ENCODE assay signal across 8 mouse cellular contexts in genomic region chr3:123508675-123509376, GRCm38 (mm10).
DNase-seq lines count a peak whose midpoint lies in the region; ATAC-seq and TF ChIP-seq lines count a peak whose summit lies in the region.

No protein-coding gene starts in this region.

- TF ChIP-seq POLR2A in cerebellum, adult 2 months (IDR thresholded peaks at IDR 0.05; ENCODE audit: borderline replicate concordance, insufficient read depth, low read length) = no peak

- ATAC-seq in heart, embryonic 13.5 days (ENCODE audit: extremely low read depth, insufficient number of reproducible peaks, low FRiP score, low TSS enrichment) = peak; percentile 34
- ATAC-seq in hindbrain, embryonic 11.5 days (ENCODE audit: low FRiP score) = peak; percentile 82
- ATAC-seq in megakaryocyte-erythroid progenitor cell, adult 5-6 weeks (replicated peaks; ENCODE audit: low FRiP score, low TSS enrichment, poor library complexity, severe bottlenecking) = peak; percentile 40

- H3K4me1 ChIP-seq in heart, embryonic 13.5 days = peaks cover 37% of the 10 kb centered on the region
- peaks cover 5% of the 10 kb centered on the region; the same call in 1 of the 2 replicates for H3K4me1 ChIP-seq in cerebellum, adult 2 months (ENCODE audit: control insufficient read depth, insufficient read depth, low read length)
- H3K4me1 ChIP-seq in hindbrain, embryonic 11.5 days (replicated peaks; ENCODE audit: control insufficient read depth, insufficient read depth, low read length) = 0 out of 2 replicates have a peak, but pooled peaks cover 5% of the 10 kb centered on the region

- peak; percentile 29; the same call in 1 of the 2 replicates for TF ChIP-seq CTCF in cerebellum, adult 2 months (IDR thresholded peaks at IDR 0.05; ENCODE audit: borderline replicate concordance, insufficient read depth, low read depth, low read length)

- H3K4me2 ChIP-seq in heart, embryonic 13.5 days = peak overlapping the region; percentile 92
- peak overlapping the region; percentile 64 for H3K4me2 ChIP-seq in hindbrain, embryonic 11.5 days (replicated peaks; ENCODE audit: low read depth, low read length)

- H3K9me3 ChIP-seq in heart, embryonic 13.5 days = no peaks in the 10 kb centered on the region
- H3K9me3 ChIP-seq in hindbrain, embryonic 11.5 days (ENCODE audit: control insufficient read depth, low read length) = no peaks in the 10 kb centered on the region

- peak overlapping the region; percentile 100 for H3K27ac ChIP-seq in heart, embryonic 13.5 days (replicated peaks)
- peak overlapping the region; percentile 69 for H3K27ac ChIP-seq in cerebellum, adult 2 months (ENCODE audit: insufficient read depth, low read length)
- peak overlapping the region; percentile 90 for H3K27ac ChIP-seq in hindbrain, embryonic 11.5 days (ENCODE audit: low read depth, low read length)

- H3K4me3 ChIP-seq in heart, embryonic 13.5 days = peak overlapping the region; percentile 73
- H3K4me3 ChIP-seq in cerebellum, adult 2 months (replicated peaks; ENCODE audit: insufficient read depth, low read depth, low read length) = peak overlapping the region; percentile 98
- H3K4me3 ChIP-seq in hindbrain, embryonic 11.5 days (ENCODE audit: low read depth, low read length) = peak overlapping the region; percentile 72

- no peak for DNase-seq in heart, postnatal 36 days
- DNase-seq in A20 (ENCODE audit: low read depth, low spot score) = peak; percentile 70
- DNase-seq in cerebellum, adult 2 months = peak in 1 of 2 experiments; percentile 50
- no peak for DNase-seq in hindbrain, embryonic 11.5 days (ENCODE audit: low spot score)
- no peak for DNase-seq in thymus, postnatal 36 days
- DNase-seq in adrenal gland, postnatal 10 days = no peak

- WGBS in heart, embryonic 13.5 days = under 1% methylated on average over 36 of the region's 36 CpGs
- WGBS in cerebellum, adult 2 months = under 1% methylated on average over 36 of the region's 36 CpGs
- WGBS in hindbrain, embryonic 11.5 days = under 1% methylated on average over 36 of the region's 36 CpGs

- peaks cover 25% of the 10 kb centered on the region for H3K36me3 ChIP-seq in heart, embryonic 13.5 days
- no peaks in the 10 kb centered on the region for H3K36me3 ChIP-seq in hindbrain, embryonic 11.5 days (ENCODE audit: control insufficient read depth, insufficient read depth, low read length)

- H3K9ac ChIP-seq in heart, embryonic 13.5 days = peak overlapping the region; percentile 94
- H3K9ac ChIP-seq in hindbrain, embryonic 11.5 days (ENCODE audit: low read depth, low read length) = peak overlapping the region; percentile 63

- intact Hi-C loops in heart, postnatal 36 days (cut with DNase I) = loop anchor here (5.0 to 10.0 kb wide), 2 partner anchors 274 to 347 kb away; partner anchors contain the start of gene Synpo2

- no peaks in the 10 kb centered on the region; the same call in 1 of the 2 replicates for H3K27me3 ChIP-seq in heart, embryonic 13.5 days (replicated peaks)
- no peaks in the 10 kb centered on the region for H3K27me3 ChIP-seq in cerebellum, adult 2 months (ENCODE audit: control insufficient read depth, insufficient read depth, low read length)
- no peaks in the 10 kb centered on the region for H3K27me3 ChIP-seq in hindbrain, embryonic 11.5 days (ENCODE audit: control insufficient read depth, insufficient read depth, low read length)
